ENCODE assay signal across 8 mouse cellular contexts in genomic region chr4:142084131-142084899, GRCm38 (mm10). TPM values are rescaled to one million over a fixed set of nuclear protein-coding genes. Genes with fewer than 3 reads are reported as not detected.
DNase-seq lines count a peak whose midpoint lies in the region; ATAC-seq and TF ChIP-seq lines count a peak whose summit lies in the region.

TSS of gene Tmem51 (minus strand) at chr4:142084304.

- H3K4me3 ChIP-seq in thymus, adult 2 months (ENCODE audit: control insufficient read depth, insufficient read depth, low read length) = peak within 1 kb of the TSS; percentile 58
- H3K4me3 ChIP-seq in embryonic facial prominence, embryonic 12.5 days = peak within 1 kb of the TSS; percentile 72
- H3K4me3 ChIP-seq in heart, embryonic 16.5 days (ENCODE audit: low read length) = peak within 1 kb of the TSS; percentile 85

- H3K9ac ChIP-seq in embryonic facial prominence, embryonic 12.5 days = peak within 1 kb of the TSS; percentile 70
- H3K9ac ChIP-seq in heart, embryonic 16.5 days (ENCODE audit: low read length) = peak within 1 kb of the TSS; percentile 91

- H3K27ac ChIP-seq in thymus, adult 2 months (ENCODE audit: control insufficient read depth, insufficient read depth, low read length) = 0 out of 2 replicates have a peak within 1 kb of the TSS, but pooled peaks have one; percentile 6
- H3K27ac ChIP-seq in embryonic facial prominence, embryonic 12.5 days = peak within 1 kb of the TSS; percentile 46; the same call in 1 of the 2 replicates
- peak within 1 kb of the TSS; percentile 95 for H3K27ac ChIP-seq in heart, embryonic 16.5 days (ENCODE audit: low read length)

- peak; percentile 70 for ATAC-seq in embryonic facial prominence, embryonic 12.5 days (ENCODE audit: insufficient number of reproducible peaks, insufficient read depth, low FRiP score, low TSS enrichment)
- peak; percentile 85 for ATAC-seq in heart, embryonic 16.5 days (replicated peaks; ENCODE audit: extremely low read depth, insufficient read depth, low FRiP score)

- no peaks in the 10 kb centered on the region for H3K36me3 ChIP-seq in thymus, adult 2 months (ENCODE audit: control insufficient read depth, insufficient read depth, low read length)
- H3K36me3 ChIP-seq in embryonic facial prominence, embryonic 12.5 days = no peaks in the 10 kb centered on the region
- H3K36me3 ChIP-seq in heart, embryonic 16.5 days (ENCODE audit: control insufficient read depth, insufficient read depth) = no peaks in the 10 kb centered on the region

- no peaks in the 10 kb centered on the region for H3K9me3 ChIP-seq in embryonic facial prominence, embryonic 12.5 days
- no peaks in the 10 kb centered on the region for H3K9me3 ChIP-seq in heart, embryonic 16.5 days (replicated peaks; ENCODE audit: control insufficient read depth, low read length)

- no peak for TF ChIP-seq CTCF in thymus, adult 2 months (IDR thresholded peaks at IDR 0.05; ENCODE audit: borderline replicate concordance, control insufficient read depth, extremely low read depth, insufficient read depth, low read length, poor library complexity)

- no peak for TF ChIP-seq POLR2A in thymus, adult 2 months (IDR thresholded peaks at IDR 0.05; ENCODE audit: control insufficient read depth, extremely low read depth, insufficient read depth, low read length, poor library complexity)

- peaks cover 22% of the 10 kb centered on the region for H3K4me1 ChIP-seq in thymus, adult 2 months (replicated peaks; ENCODE audit: control insufficient read depth, insufficient read depth, low read length)
- peaks cover 38% of the 10 kb centered on the region for H3K4me1 ChIP-seq in embryonic facial prominence, embryonic 12.5 days
- peaks cover 42% of the 10 kb centered on the region for H3K4me1 ChIP-seq in heart, embryonic 16.5 days (ENCODE audit: control insufficient read depth, insufficient read depth, low read length)

- DNase-seq in thymus, adult 2 months = peak; percentile 41
- DNase-seq in thymus, adult 18-20 months = no peak
- DNase-seq in kidney, postnatal 10 days = peak; percentile 86
- peak; percentile 65 for DNase-seq in lung, postnatal 36 days
- peak; percentile 22 to 32 for DNase-seq in spleen, postnatal 36 days (ENCODE audit: low spot score in 2 of 2)
- DNase-seq in frontal cortex, postnatal 36 days (ENCODE audit: low spot score in 2 of 2) = no peak

- no peaks in the 10 kb centered on the region; the same call in 1 of the 2 replicates for H3K27me3 ChIP-seq in thymus, adult 2 months (ENCODE audit: control insufficient read depth, insufficient read depth, low read length)
- peaks cover 15% of the 10 kb centered on the region; the same call in 1 of the 2 replicates for H3K27me3 ChIP-seq in embryonic facial prominence, embryonic 12.5 days
- no peaks in the 10 kb centered on the region for H3K27me3 ChIP-seq in heart, embryonic 16.5 days (ENCODE audit: control insufficient read depth, insufficient read depth, low read length)

- 2% methylated on average over 52 of the region's 52 CpGs for WGBS in thymus, adult 2 months
- under 1% methylated on average over 52 of the region's 52 CpGs for WGBS in embryonic facial prominence, embryonic 12.5 days
- under 1% methylated on average over 52 of the region's 52 CpGs for WGBS in heart, embryonic 16.5 days

- peak within 1 kb of the TSS; percentile 93 for H3K4me2 ChIP-seq in embryonic facial prominence, embryonic 12.5 days (replicated peaks)
- H3K4me2 ChIP-seq in heart, embryonic 16.5 days (ENCODE audit: low read depth, low read length) = peak within 1 kb of the TSS; percentile 92

RNA-seq across cellular contexts. Expression of gene Tmem51, which starts in this region (rescaled TPM):
- polyA plus RNA-seq in thymus, adult 2 months (2012; rRNA removed) = 8.0 and 9.6 TPM in 2 replicates
- 10.8 and 12.2 TPM in 2 replicates for polyA plus RNA-seq in embryonic facial prominence, embryonic 12.5 days (2016; fragmentation: Nextera tagmentation; extraction: Ambion mirVana)
- polyA plus RNA-seq in heart, embryonic 16.5 days (2015; fragmentation: Nextera tagmentation; extraction: Ambion mirVana) = 48.5 and 49.2 TPM in 2 replicates

Comparison
In these comparisons a context has a peak if more than half of its experiments do, and no peak if none do; other contexts are left out.
1. DNase-seq: peak in thymus, adult 2 months (single experiment), kidney, postnatal 10 days (single experiment), lung, postnatal 36 days (single experiment) and spleen, postnatal 36 days (2 of 2); none in thymus, adult 18-20 months (0 of 2) and frontal cortex, postnatal 36 days (0 of 2).
2. H3K27ac ChIP-seq: peak in every context shown above with its lines; median percentile 95 in heart, embryonic 16.5 days; 46 in embryonic facial prominence, embryonic 12.5 days; 6 in thymus, adult 2 months.
3. Peak in every context shown above with its lines, with median percentiles within 50 percentile points of each other: H3K4me3 ChIP-seq.